Mouse (Mus musculus) neural tube, embryonic 14.5 days (tissue): ENCODE results near the gene Fcmr. TPM values are rescaled to one million over a fixed set of nuclear protein-coding genes. Genes with fewer than 3 reads are reported as not detected.

ENCODE experiments used
- ATAC-seq: fragments of 200-750 bp; cut with Nextera tagmentation; 2 replicates; pipeline ENCODE4 v1.8.0; 2017; ENCODE audit warnings: low read depth, mild to moderate bottlenecking, moderate TSS enrichment, moderate library complexity
- H3K27ac ChIP-seq: fragments of 300-500 bp; sonication (generic); 2 replicates; pipeline ENCODE4 v1.5.1; 2014; ENCODE audit warnings: low read depth, mild to moderate bottlenecking, control low read depth, low read length, moderate library complexity, mixed read lengths
- H3K27me3 ChIP-seq: fragments of 300-500 bp; sonication (generic); 2 replicates; pipeline ENCODE4 v1.6.1; 2014; ENCODE audit warnings: low read length; ENCODE audit not compliant: control insufficient read depth, insufficient read depth
- H3K36me3 ChIP-seq: fragments of 300-500 bp; sonication (generic); 2 replicates; pipeline ENCODE4 v1.6.1; 2014; ENCODE audit warnings: low read length, mixed read lengths; ENCODE audit not compliant: control insufficient read depth, insufficient read depth
- H3K4me1 ChIP-seq: fragments of 300-500 bp; sonication (generic); 2 replicates; pipeline ENCODE4 v1.6.1; 2014; ENCODE audit warnings: low read length; ENCODE audit not compliant: control insufficient read depth, insufficient read depth
- H3K4me2 ChIP-seq: fragments of 300-500 bp; sonication (generic); 2 replicates; pipeline ENCODE4 v1.6.1; 2014; ENCODE audit warnings: mild to moderate bottlenecking, low read depth, low read length, control low read depth
- H3K4me3 ChIP-seq: fragments of 300-500 bp; sonication (generic); 2 replicates; pipeline ENCODE4 v1.5.1; 2014; ENCODE audit warnings: low read depth, low read length, control low read depth, mixed read lengths
- H3K9ac ChIP-seq: fragments of 300-500 bp; sonication (generic); replicated peaks from 2 replicates; pipeline ENCODE4 v1.6.1; 2014; ENCODE audit warnings: low read depth, mild to moderate bottlenecking, control low read depth, low read length, mixed read lengths
- H3K9me3 ChIP-seq: fragments of 300-500 bp; sonication (generic); 2 replicates; pipeline ENCODE4 v1.6.1; 2016; ENCODE audit warnings: low read length; ENCODE audit not compliant: control insufficient read depth
- WGBS: fragments of 180-500 bp; shearing (Covaris S2); extraction: QIAGEN DNeasy Blood & Tissue Kit; methylation state at CpG from one replicate; pipeline ENCODE4 v1.1.7; 2014; 5-methylcytosine and 5-hydroxymethylcytosine counted together
- polyA plus RNA-seq: library from polyadenylated mRNA; unstranded; fragments of >200 nt; fragmentation: Nextera tagmentation; extraction: Ambion mirVana; gene quantifications from 2 replicates; pipeline ENCODE4 v1.2.1, GENCODE M21; 2014

Gene Fcmr
- polyA plus RNA-seq, result 1.5 and 1.7 TPM in 2 replicates

- Histone ChIP-seq H3K27ac (no peak within 1 kb of the TSS), H3K9ac (no peak within 1 kb of the TSS), H3K4me3 (no peak within 1 kb of the TSS), H3K9me3 (no peaks in the 10 kb centered on the region; the same call in 1 of the 2 replicates), H3K27me3 (no peaks in the 10 kb centered on the region), H3K36me3 (no peaks in the 10 kb centered on the region), H3K4me1 (no peaks in the 10 kb centered on the region), H3K4me2 (no peak within 1 kb of the TSS)
- no peak for ATAC-seq
- 85% methylated on average over 7 of the region's 7 CpGs for WGBS
These were observed at the start of gene Fcmr for GRCm38 (mm10) chr1:130865541-130866221. Fcmr (plus strand) TSS chr1:130865669.

- H3K4me2 ChIP-seq, result no peak overlapping the region
- no peaks in the 10 kb centered on the region for H3K27me3 ChIP-seq
- H3K9me3 ChIP-seq, result no peaks in the 10 kb centered on the region
- ATAC-seq, result no peak
- H3K4me1 ChIP-seq, result no peaks in the 10 kb centered on the region
- no peak overlapping the region for H3K27ac ChIP-seq
- no peak overlapping the region for H3K9ac ChIP-seq
- 88% methylated on average over 1 of the region's 1 CpGs for WGBS
- H3K4me3 ChIP-seq, result no peak overlapping the region
- H3K36me3 ChIP-seq, result no peaks in the 10 kb centered on the region
These were observed 45.7 kb upstream of the Fcmr start for GRCm38 (mm10) chr1:130819737-130820136.

- no peak overlapping the region for H3K4me2 ChIP-seq
- WGBS, result 89% methylated on average over 7 of the region's 7 CpGs
- no peak overlapping the region for H3K4me3 ChIP-seq
- H3K36me3 ChIP-seq, result no peaks in the 10 kb centered on the region
- H3K9me3 ChIP-seq, result no peaks in the 10 kb centered on the region
- no peak for ATAC-seq
- H3K27me3 ChIP-seq, result no peaks in the 10 kb centered on the region
- H3K27ac ChIP-seq, result no peak overlapping the region
- no peaks in the 10 kb centered on the region for H3K4me1 ChIP-seq
- no peak overlapping the region for H3K9ac ChIP-seq
These were observed 44.9 kb upstream of the Fcmr start for GRCm38 (mm10) chr1:130820316-130821148.

- Histone ChIP-seq H3K9ac (no peak overlapping the region), H3K4me3 (no peak overlapping the region), H3K9me3 (no peaks in the 10 kb centered on the region), H3K4me1 (no peaks in the 10 kb centered on the region), H3K27me3 (no peaks in the 10 kb centered on the region), H3K27ac (no peak overlapping the region), H3K36me3 (no peaks in the 10 kb centered on the region), H3K4me2 (no peak overlapping the region)
- ATAC-seq, result no peak
- WGBS, result 94% methylated on average over 2 of the region's 2 CpGs
These were observed 44.4 kb upstream of the Fcmr start for GRCm38 (mm10) chr1:130821149-130821471.

GRCm38 (mm10) chr1:130821911-130822625 lies 43.4 kb upstream of the Fcmr start:
- 75% methylated on average over 9 of the region's 9 CpGs for WGBS
- no peak for ATAC-seq
- H3K9ac ChIP-seq, result no peak overlapping the region
- H3K4me3 ChIP-seq, result no peak overlapping the region
- no peaks in the 10 kb centered on the region for H3K4me1 ChIP-seq
- no peak overlapping the region for H3K4me2 ChIP-seq
- H3K27ac ChIP-seq, result no peak overlapping the region
- no peaks in the 10 kb centered on the region for H3K27me3 ChIP-seq
- no peaks in the 10 kb centered on the region for H3K9me3 ChIP-seq
- no peaks in the 10 kb centered on the region for H3K36me3 ChIP-seq

GRCm38 (mm10) chr1:130826448-130826847 lies 39.0 kb upstream of the Fcmr start, which contains the start of gene Pigr:
Pigr (plus strand) TSS chr1:130826684.
- no peak within 1 kb of the TSS for H3K27ac ChIP-seq
- H3K9me3 ChIP-seq, result no peaks in the 10 kb centered on the region
- H3K4me2 ChIP-seq, result no peak within 1 kb of the TSS
- no peak for ATAC-seq
- H3K4me3 ChIP-seq, result no peak within 1 kb of the TSS
- H3K36me3 ChIP-seq, result no peaks in the 10 kb centered on the region
- H3K4me1 ChIP-seq, result no peaks in the 10 kb centered on the region
- no peaks in the 10 kb centered on the region for H3K27me3 ChIP-seq
- no peak within 1 kb of the TSS for H3K9ac ChIP-seq
- 91% methylated on average over 5 of the region's 5 CpGs for WGBS

- H3K4me3 ChIP-seq, result no peak overlapping the region
- H3K9ac ChIP-seq, result no peak overlapping the region
- no peak for ATAC-seq
- H3K27me3 ChIP-seq, result no peaks in the 10 kb centered on the region
- H3K4me1 ChIP-seq, result no peaks in the 10 kb centered on the region
- no peaks in the 10 kb centered on the region for H3K36me3 ChIP-seq
- no peaks in the 10 kb centered on the region for H3K9me3 ChIP-seq
- 85% methylated on average over 4 of the region's 4 CpGs for WGBS
- H3K27ac ChIP-seq, result no peak overlapping the region
- H3K4me2 ChIP-seq, result no peak overlapping the region
These were observed 36.8 kb upstream of the Fcmr start for GRCm38 (mm10) chr1:130828656-130829055.

- Histone ChIP-seq H3K27ac (no peak overlapping the region), H3K9ac (no peak overlapping the region), H3K9me3 (no peaks in the 10 kb centered on the region), H3K4me3 (no peak overlapping the region), H3K4me1 (no peaks in the 10 kb centered on the region), H3K27me3 (no peaks in the 10 kb centered on the region), H3K4me2 (no peak overlapping the region), H3K36me3 (no peaks in the 10 kb centered on the region)
- 82% methylated on average over 8 of the region's 8 CpGs for WGBS
- no peak for ATAC-seq
These were observed 35.3 kb upstream of the Fcmr start for GRCm38 (mm10) chr1:130829906-130830830.
